Mouse (Mus musculus) testis, postnatal 14 days (tissue): Measurements from ENCODE around the gene Tacc2.
A peak's percentile ranks its signal among the peaks of the same experiment; 100 is the strongest.

Source experiments
- DNase-seq: peaks from one replicate; pipeline ENCODE4 v3.0.0; 2021; ENCODE audit warnings: low spot score

Gene Tacc2

GRCm38 (mm10) chr7:130773914-130774630, 196.8 kb downstream of the Tacc2 start, which contains the start of gene Btbd16:
Gene Btbd16 (plus strand): TSS chr7:130774069.
- no peak for DNase-seq

- DNase-seq: no peak
These were observed 203.7 kb downstream of the Tacc2 start for GRCm38 (mm10) chr7:130780866-130781419.

DNA sequence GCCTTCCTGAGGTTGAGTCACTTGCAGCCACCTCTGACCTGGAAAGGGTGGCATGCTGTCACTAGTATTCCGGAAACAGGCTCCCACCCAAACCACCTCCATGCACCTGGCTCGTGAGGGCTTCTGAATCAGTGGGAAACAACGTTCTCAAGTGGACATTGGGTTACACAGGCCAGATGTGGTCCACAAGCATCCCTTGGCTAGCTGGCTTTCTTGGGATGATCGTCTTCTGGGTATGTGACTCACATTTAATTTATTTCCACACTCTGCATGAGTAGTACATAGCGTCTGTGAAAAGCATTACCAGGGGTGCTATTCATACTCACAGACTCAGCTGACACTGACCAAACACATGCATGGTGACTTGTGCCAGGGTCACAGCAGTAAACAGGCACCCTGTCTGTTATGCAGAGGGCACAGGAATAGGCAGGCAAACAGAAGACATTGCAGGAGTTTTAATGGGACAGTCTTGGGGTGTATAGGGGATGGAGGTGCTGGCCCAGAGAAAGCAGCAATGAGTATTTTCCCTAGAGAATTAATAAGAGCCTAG, 205.3 kb downstream of the Tacc2 start:
- no peak for DNase-seq

DNA sequence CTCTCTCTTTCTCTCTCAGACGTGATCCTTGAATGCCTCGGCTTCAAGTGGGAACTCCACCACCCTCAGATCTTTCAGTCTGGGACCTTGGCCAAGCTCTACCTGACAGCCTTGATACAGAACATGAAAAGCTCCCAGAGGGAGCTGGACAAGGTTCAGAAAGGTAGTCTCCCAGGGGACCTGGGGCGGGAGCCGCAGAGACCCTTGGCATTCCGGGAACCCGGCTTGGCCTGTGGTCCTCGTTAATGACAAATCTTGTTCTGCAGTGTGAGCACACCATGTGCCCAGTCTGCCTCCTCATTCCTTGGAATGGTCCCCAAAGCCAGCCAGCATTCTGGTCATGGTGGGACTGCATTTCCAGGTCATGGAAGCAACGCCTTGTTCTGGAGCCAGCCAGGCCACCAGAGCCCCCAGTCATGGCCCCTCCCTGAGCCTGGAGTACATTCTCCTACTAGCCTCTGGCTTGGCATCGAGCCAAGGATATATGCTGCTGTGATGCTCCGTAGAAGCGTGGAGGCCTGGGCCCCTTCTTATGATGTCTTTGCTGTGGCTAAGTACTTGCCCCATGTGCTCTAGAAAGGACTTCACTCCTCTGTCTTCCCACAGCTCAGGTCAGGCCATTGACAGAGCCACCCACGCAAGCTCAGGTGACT, 208.8 kb downstream of the Tacc2 start:
- DNase-seq: peak; percentile 40

GRCm38 (mm10) chr7:130786708-130787107, 209.5 kb downstream of the Tacc2 start:
- no peak for DNase-seq

GRCm38 (mm10) chr7:130787537-130787936, 210.3 kb downstream of the Tacc2 start:
- no peak for DNase-seq

- no peak for DNase-seq
These were observed 211.7 kb downstream of the Tacc2 start for GRCm38 (mm10) chr7:130788950-130789349.

DNA sequence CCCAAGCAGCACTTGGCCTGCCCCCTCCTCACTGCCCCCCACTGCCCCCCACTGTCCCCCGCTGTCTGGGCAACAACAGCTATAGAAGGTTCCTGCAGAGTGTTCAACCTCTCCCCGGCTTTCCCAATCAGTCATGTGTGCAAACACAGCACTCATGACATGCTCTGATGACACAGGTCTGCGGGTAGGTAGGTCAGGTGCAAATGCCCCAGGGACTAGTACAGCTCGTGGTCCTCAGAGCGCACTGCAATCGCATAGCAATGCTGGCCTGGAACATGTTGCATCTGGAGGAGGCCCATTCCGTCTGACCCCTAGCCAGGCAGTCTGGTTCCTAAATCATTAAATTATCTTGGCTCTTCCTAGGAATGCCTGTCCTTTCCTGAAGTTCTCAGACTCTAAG, 212.2 kb downstream of the Tacc2 start:
- DNase-seq: no peak

DNA sequence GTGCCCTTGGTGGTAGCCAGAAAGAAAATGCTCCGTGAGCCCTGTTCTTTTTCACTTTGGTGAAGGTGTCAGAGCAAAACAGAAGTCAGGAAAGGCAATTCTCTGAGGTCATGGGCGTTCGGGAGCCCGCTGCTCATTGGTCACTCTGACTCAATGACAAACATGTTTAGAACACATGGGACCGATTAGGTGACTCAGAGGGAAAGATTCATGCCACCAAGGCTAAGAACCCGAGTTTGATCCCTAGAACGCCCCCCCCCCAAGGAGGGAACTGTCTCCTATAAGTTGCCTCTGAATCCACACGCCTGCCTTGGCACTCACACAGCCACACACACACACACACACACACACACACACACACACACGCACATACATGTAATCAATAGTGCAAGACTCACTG, 216.4 kb downstream of the Tacc2 start:
- DNase-seq: no peak

GRCm38 (mm10) chr7:130796786-130797185, 219.5 kb downstream of the Tacc2 start:
- no peak for DNase-seq

GRCm38 (mm10) chr7:130797524-130797923, 220.3 kb downstream of the Tacc2 start:
- DNase-seq: no peak

- no peak for DNase-seq
These were observed 222.2 kb downstream of the Tacc2 start for GRCm38 (mm10) chr7:130799418-130799817.

- DNase-seq: no peak
These were observed 223.4 kb downstream of the Tacc2 start for GRCm38 (mm10) chr7:130800681-130801080.

- no peak for DNase-seq
These were observed 224.6 kb downstream of the Tacc2 start for GRCm38 (mm10) chr7:130801811-130802210.

DNA sequence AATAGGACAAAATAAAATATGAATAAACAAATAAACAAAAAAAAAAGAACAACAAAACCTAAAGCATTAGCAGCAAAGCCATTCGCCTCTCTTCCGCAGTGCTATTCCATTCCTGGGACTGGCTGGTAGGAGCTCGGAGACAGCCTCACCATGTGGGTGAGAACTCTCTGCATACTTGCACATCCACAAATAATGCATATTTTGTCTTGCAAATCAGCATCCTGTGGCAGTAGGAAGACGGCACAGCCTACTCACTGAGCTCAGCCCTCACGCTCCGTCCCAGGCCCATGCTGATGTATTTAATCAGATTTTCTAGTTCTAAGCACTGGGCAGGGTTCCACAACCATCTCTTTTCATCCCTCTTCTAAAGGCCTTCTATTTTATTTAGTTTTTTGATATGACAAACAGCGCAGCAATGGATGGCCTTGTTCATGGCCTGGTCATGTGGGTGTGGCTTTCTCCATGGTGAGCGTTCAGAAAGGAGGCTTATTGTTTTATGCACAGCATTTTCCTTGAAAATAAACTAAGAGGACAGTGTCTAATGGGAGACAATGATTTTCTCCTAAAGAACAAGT, 226.1 kb downstream of the Tacc2 start:
- DNase-seq: no peak

GRCm38 (mm10) chr7:130804991-130805390, 227.8 kb downstream of the Tacc2 start:
- no peak for DNase-seq

GRCm38 (mm10) chr7:130807749-130808148, 230.5 kb downstream of the Tacc2 start:
- DNase-seq: no peak

DNA sequence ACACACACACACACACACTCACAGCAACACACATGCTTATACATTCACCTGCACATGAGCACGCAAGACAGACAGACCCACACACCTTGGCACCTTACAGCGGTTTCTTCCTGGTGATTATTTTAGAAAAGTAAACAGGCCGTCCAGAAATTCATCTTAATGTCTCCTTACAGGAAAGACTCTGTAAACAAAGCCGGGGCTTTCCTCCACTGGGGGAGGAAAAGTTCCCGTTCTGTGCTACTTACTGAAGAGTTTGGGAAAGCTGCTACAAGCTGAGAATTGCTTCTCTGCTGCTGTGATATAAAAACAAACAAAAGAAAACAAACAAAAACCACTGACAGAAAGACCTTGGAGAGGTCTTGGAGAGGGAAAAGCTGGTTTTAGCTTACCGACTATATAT, 231.5 kb downstream of the Tacc2 start:
- no peak for DNase-seq

- DNase-seq: no peak
These were observed 233.0 kb downstream of the Tacc2 start for GRCm38 (mm10) chr7:130810238-130810637.

DNA sequence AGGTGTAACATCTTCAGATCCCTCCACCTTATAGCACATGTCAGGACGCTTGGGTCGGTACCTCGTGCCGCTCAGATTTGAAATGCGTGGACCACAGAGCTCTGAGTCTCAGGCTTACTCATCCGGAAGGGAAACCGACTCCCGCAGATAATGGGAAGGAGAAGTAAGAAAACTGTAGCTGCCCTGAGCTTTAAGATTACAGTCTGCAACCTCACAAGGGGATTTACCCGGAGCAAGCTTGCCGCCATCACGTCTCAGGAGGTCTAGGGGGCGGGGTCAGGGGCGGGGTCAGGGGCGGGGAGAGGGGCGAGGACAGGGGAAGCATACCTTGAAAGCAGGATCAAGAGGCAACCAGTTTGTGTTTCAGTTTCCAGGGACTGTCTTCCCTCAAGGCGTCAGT, 235.2 kb downstream of the Tacc2 start:
- DNase-seq: peak; percentile 34
